Mouse (Mus musculus) 3T3-L1 (cell line): ENCODE results near the gene Hist1h2bb.
A peak's percentile ranks its signal among the peaks of the same experiment; 100 is the strongest.

Experiments
- DNase-seq: peaks from one replicate; pipeline ENCODE4 v3.0.0-alpha.2; 2015; ENCODE audit warnings: low read depth, low spot score

The Hist1h2bb gene

DNA sequence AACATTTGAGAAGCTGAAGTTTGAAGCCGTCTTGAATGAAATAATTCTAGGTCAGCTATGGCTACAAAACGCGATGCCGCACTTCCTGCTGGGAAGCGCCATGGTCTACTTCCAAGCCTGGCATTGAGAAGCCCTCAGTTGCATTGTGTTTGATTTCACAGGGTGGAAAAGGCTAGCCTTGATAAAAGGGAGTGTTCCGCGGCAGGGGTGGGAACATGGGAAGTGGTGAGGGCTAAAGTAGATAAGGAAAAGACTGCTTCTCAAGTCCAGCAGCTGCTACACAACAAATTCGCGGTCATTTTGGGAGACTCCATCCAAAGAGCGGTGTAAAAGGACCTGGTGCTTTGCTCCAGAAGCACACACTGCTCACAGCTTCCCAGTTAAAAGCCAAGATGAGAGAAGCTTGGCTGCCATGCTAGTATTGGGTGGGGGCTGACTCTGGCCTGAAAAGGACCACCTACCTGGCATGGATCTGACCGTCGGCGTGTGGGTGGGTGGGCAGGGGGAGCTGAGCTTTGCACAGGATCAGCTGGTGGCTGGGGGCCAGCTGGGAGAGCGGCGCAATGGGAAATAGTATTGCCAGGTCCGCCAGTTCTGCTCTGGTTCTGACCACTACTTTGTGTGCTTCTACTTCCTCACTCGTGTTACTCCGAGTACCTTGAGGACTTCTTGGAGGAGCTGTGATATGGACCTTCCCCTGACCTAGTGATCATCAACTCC lies 17.9 kb upstream of the Hist1h2bb start:
- DNase-seq = no peak

- no peak for DNase-seq
Observed at GRCm38 (mm10) chr13:23729192-23729525, 17.4 kb upstream of the Hist1h2bb start.

DNA sequence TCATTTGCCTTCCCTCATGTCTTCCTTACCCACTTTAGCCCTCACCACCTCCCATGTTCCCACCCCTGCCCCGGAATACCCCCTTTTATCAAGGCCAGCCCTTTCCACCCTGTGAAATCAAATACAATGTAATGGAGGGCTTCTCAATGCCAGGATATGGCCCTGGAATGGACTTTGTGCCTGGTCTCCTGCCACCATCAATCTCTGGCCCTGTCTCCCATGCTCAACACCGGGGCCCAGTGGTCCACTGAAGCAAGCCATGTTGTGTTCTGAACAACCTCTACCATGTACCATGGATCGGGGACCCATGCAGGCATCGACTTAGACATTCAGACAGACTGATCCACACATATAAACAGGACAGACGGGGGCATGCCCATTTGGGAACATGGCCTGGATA lies 16.8 kb upstream of the Hist1h2bb start:
- DNase-seq = no peak

DNA sequence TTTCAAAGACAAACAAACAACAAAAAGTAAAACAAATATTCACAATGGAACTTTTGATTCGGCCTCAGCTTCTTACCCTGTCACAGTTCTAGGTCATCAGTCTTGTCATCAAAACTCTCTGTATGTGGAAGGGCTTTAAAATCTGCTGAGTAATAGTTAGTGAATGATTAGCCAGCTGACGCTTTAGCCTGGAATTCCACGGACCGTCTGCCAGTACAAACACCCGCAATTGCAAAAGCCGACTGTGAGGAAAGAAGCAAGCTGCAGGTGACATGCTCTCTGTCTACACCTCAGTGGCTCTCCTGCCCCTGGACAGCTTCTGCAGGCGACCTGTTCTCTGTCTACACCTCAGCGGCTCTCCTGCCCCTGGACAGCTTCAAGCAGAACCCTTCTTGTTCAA lies 16.1 kb upstream of the Hist1h2bb start:
- peak; percentile 76 for DNase-seq

GRCm38 (mm10) chr13:23732156-23732804 lies 14.3 kb upstream of the Hist1h2bb start:
- peak; percentile 70 for DNase-seq

GRCm38 (mm10) chr13:23737091-23737490 lies 9.4 kb upstream of the Hist1h2bb start:
- no peak for DNase-seq

- DNase-seq = peak; percentile 46
Observed at GRCm38 (mm10) chr13:23738041-23738440, 8.5 kb upstream of the Hist1h2bb start.

- peak; percentile 94 for DNase-seq
Observed at GRCm38 (mm10) chr13:23738677-23739068, 7.9 kb upstream of the Hist1h2bb start, which contains the start of gene Hist1h1c. Gene Hist1h1c, plus strand, starts transcription at chr13:23738808.

- peak; percentile 97 for DNase-seq
Observed at GRCm38 (mm10) chr13:23739069-23739921, 7.2 kb upstream of the Hist1h2bb start.

GRCm38 (mm10) chr13:23739922-23740252 lies 6.6 kb upstream of the Hist1h2bb start:
- DNase-seq = no peak

DNA sequence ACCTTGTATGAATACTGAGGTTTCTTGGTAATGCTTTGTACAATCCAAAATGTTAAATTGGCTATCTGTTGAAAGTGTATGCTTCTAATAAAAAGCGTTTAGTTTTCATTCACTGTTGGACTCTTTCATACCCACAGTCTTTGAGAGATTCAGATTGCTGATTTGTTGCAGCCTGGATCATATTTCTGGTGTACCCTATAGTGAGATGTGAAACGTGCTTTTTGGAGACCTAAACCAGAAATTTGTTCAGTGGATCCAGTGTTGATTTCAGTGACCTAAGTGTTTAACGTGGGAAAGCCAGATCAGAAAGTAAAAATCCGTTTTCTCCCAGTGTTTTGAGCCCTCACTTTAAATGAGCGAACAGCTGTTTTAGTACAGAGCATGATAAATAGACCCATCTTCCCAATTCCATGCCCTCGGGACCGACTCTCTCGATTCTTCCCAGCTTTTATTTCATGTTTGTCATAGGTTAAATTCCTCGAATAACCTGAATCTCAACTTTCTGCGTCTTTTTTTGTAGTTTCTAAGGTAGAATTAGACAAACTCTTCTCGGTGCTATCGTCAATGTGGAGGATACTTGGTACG lies 6.2 kb upstream of the Hist1h2bb start:
- peak; percentile 55 for DNase-seq

DNA sequence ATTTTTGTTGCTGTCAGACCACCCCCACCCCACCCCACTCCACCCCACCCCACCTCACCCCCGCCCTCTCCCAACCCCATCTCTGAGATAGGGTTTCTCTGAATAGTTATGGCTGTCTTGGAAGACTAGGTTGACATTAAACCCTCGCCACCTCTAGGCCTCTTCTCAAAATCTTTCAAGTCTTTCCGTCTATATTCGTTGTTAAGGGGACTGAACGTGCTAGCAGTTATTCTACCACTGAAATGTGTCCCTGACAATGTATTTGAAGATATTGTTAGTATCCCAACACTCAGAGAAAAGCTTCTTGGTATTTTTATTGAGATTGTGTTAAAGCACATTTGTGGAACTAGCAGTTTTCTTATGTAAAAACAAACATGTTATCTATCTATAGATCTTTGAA lies 5.6 kb upstream of the Hist1h2bb start:
- peak; percentile 34 for DNase-seq

DNA sequence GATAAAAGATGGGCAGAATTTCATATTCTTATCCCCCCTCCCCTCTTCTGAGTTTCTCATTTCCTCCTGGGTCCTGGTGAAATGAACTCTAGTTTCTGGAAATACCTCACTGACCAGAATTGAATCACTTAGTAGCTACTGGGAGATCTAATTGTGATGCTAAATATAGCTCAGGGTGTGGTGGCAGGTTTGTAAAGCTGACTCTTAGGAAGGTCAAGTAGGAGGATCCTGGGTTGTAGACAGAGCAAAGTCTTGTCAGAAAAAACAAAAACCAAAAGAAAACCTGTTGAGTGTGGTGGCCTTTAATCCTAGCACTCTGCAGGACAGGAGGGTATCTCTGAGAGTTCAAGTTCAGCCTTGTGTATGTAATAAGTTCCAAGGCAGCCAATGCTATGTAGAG lies 4.5 kb upstream of the Hist1h2bb start:
- DNase-seq = peak; percentile 42

- no peak for DNase-seq
Observed at GRCm38 (mm10) chr13:23743215-23743614, 3.3 kb upstream of the Hist1h2bb start.

DNA sequence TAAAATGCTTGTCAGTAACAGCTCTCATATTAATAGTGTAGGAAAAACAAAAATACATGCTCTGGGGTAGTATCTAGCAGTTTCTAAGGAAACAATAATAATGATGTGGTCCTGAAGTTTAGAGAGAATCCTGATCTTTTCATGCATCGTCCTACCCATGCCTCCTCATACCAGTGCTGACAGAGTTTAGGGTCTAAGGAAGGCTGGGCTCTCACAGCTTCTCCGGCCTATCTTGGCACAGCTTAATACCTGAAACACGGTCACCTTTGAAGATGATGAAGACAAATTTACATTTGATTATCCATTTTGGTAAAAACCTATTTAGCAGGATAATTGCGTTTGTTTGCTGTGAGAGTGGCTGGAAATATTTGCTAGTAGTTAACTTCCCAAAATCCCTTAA lies 2.6 kb upstream of the Hist1h2bb start:
- DNase-seq = peak; percentile 52

GRCm38 (mm10) chr13:23744421-23745380 lies 1.8 kb upstream of the Hist1h2bb start:
- DNase-seq = peak; percentile 73

- peak; percentile 94 for DNase-seq
Observed at GRCm38 (mm10) chr13:23745381-23746161, 963 bp upstream of the Hist1h2bb start, which contains the start of gene Hist1h3c. Gene Hist1h3c, minus strand, starts transcription at chr13:23745602.

DNA sequence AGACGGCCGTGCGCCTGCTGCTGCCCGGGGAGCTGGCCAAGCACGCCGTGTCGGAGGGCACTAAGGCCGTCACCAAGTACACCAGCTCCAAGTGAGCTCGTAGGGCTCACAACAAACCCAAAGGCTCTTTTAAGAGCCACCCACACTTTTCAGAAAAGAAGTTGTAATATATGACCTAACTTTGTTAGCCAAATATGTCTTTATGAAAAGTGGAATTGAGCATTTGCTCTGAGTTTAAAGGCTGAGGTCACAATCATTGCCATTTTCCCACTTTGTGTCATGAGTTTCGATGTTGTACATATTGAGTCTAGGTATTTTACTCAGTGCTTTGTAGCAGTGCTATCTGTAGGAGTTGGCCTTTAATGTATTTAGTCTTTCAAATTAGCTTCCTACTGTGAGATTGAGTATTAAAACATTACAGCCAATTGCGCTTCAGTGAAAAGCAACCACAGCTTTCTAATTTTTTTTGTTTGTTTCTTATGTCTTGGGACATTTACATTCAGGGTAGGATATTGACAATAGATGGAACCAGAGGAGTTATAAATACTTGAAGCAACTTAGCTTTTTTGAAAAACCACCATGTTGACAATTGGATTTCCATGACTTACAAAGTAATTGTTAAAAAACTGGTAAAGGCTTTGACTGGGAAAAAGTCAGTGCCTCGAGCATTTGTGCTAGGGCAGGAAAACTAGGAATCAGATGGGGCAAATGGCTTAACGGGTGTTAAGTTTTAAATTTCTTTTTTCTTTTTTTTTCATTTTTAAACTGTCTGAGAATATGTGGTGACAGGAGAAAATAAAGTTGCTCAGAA lies 752 bp downstream of the Hist1h2bb start:
- peak; percentile 60 for DNase-seq

- peak; percentile 50 for DNase-seq
Observed at GRCm38 (mm10) chr13:23747892-23748288, 1.4 kb downstream of the Hist1h2bb start.
